Mouse (Mus musculus) liver, postnatal 0 days (tissue): ENCODE data around the gene Smim11.

Source experiments
- CTCF ChIP-seq: sonication (generic); IDR thresholded peaks from 2 replicates; pipeline ENCODE4 v1.5.1; 2016; ENCODE audit warnings: antibody characterized with exemption, low read depth
- EP300 ChIP-seq: IDR thresholded peaks from 2 replicates; pipeline ENCODE4 v1.6.1; 2016; ENCODE audit warnings: antibody characterized with exemption, low read depth, mild to moderate bottlenecking

- TF ChIP-seq CTCF: no peak
- no peak for TF ChIP-seq EP300
These were observed 55.9 kb downstream of the Smim11 start for GRCm38 (mm10) chr16:92357023-92357422.
